Mouse (Mus musculus): ENCODE measurements around the gene Tmem209. TPM values are rescaled to one million over a fixed set of nuclear protein-coding genes. Genes with fewer than 3 reads are reported as not detected.
A peak's percentile ranks its signal among the peaks of the same experiment; 100 is the strongest.

Tmem209 gene
- polyA plus RNA-seq, 1 experiment: 33.2 TPM

DNA sequence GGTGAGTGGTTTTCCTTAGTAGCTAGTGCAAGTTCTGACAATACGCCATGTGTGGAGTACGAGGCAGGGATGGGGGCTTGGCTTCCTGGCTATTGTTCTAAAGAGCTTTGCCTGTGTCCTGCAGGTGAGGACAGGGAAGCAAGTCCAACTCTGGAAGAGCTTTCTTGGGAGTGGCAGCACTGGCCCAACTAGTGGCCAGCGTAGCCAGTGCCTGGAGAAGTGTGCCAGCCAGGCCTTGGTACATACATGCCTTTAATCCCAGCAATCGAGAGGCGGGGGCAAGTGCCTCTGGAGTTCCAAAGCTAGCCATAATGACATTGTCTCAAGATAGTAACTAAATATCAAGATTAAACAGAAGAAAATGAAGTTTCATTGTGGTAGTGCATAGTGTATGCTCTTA, 708 bp upstream of the Tmem209 start:
- no peaks in the 10 kb centered on the region for H3K4me1 ChIP-seq (ENCODE audit: control insufficient read depth, insufficient read depth, low read length)
- H3K27ac ChIP-seq (ENCODE audit: insufficient read depth, low read length): peak overlapping the region; percentile 72; the same call in 1 of the 2 replicates
- TF ChIP-seq POLR2A (IDR thresholded peaks at IDR 0.05; ENCODE audit: extremely low read depth, insufficient read depth, low read length) (no peak), CTCF (IDR thresholded peaks at IDR 0.05; ENCODE audit: extremely low read depth, insufficient read depth, low read length) (no peak)
- H3K4me3 ChIP-seq (ENCODE audit: insufficient read depth, low read length): no peak overlapping the region

- Histone ChIP-seq H3K27ac (ENCODE audit: insufficient read depth, low read length) (no peak overlapping the region), H3K4me3 (ENCODE audit: insufficient read depth, low read length) (peak overlapping the region; percentile 57), H3K4me1 (ENCODE audit: control insufficient read depth, insufficient read depth, low read length) (no peaks in the 10 kb centered on the region)
- TF ChIP-seq CTCF (IDR thresholded peaks at IDR 0.05; ENCODE audit: extremely low read depth, insufficient read depth, low read length) (no peak), POLR2A (IDR thresholded peaks at IDR 0.05; ENCODE audit: extremely low read depth, insufficient read depth, low read length) (no peak)
Observed at GRCm38 (mm10) chr6:30508824-30509223, 759 bp downstream of the Tmem209 start.

GRCm38 (mm10) chr6:30499049-30499448, 10.5 kb downstream of the Tmem209 start:
- H3K27ac ChIP-seq (ENCODE audit: insufficient read depth, low read length): no peak overlapping the region
- H3K4me1 ChIP-seq (ENCODE audit: control insufficient read depth, insufficient read depth, low read length): no peaks in the 10 kb centered on the region
- no peak overlapping the region for H3K4me3 ChIP-seq (ENCODE audit: insufficient read depth, low read length)
- TF ChIP-seq POLR2A (IDR thresholded peaks at IDR 0.05; ENCODE audit: extremely low read depth, insufficient read depth, low read length) (no peak), CTCF (IDR thresholded peaks at IDR 0.05; ENCODE audit: extremely low read depth, insufficient read depth, low read length) (no peak)

DNA sequence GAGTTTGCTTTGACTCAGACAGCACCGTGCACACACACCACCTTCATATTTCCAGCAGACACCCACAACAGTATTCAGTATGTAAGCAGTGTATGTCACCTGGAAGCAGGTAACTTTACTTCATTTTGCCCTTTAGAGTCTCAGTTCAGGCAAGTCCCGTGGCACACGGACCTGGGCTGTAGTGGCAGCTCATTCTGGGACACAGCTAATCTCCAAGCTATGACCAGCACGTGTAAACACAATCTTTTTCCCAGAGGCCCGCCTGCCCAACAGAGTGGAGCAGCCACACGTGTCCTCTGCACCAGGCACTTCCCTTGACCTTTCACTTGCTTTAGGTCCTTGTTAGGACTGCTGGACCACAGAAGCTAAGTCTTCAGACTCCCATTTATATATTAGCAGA, 23.1 kb downstream of the Tmem209 start:
- Histone ChIP-seq H3K4me1 (ENCODE audit: control insufficient read depth, insufficient read depth, low read length) (no peaks in the 10 kb centered on the region), H3K27ac (ENCODE audit: insufficient read depth, low read length) (no peak overlapping the region), H3K4me3 (ENCODE audit: insufficient read depth, low read length) (no peak overlapping the region)
- TF ChIP-seq POLR2A (IDR thresholded peaks at IDR 0.05; ENCODE audit: extremely low read depth, insufficient read depth, low read length) (no peak), CTCF (IDR thresholded peaks at IDR 0.05; ENCODE audit: extremely low read depth, insufficient read depth, low read length) (no peak)

GRCm38 (mm10) chr6:30482908-30483307, 26.7 kb downstream of the Tmem209 start:
- H3K4me3 ChIP-seq (ENCODE audit: insufficient read depth, low read length): no peak overlapping the region
- H3K4me1 ChIP-seq (ENCODE audit: control insufficient read depth, insufficient read depth, low read length): no peaks in the 10 kb centered on the region
- TF ChIP-seq POLR2A (IDR thresholded peaks at IDR 0.05; ENCODE audit: extremely low read depth, insufficient read depth, low read length) (no peak), CTCF (IDR thresholded peaks at IDR 0.05; ENCODE audit: extremely low read depth, insufficient read depth, low read length) (no peak)
- H3K27ac ChIP-seq (ENCODE audit: insufficient read depth, low read length): no peak overlapping the region

- Histone ChIP-seq H3K4me1 (ENCODE audit: control insufficient read depth, insufficient read depth, low read length) (no peaks in the 10 kb centered on the region), H3K27ac (ENCODE audit: insufficient read depth, low read length) (no peak overlapping the region), H3K4me3 (ENCODE audit: insufficient read depth, low read length) (no peak overlapping the region)
- TF ChIP-seq CTCF (IDR thresholded peaks at IDR 0.05; ENCODE audit: extremely low read depth, insufficient read depth, low read length): no peak
- no peak for TF ChIP-seq POLR2A (IDR thresholded peaks at IDR 0.05; ENCODE audit: extremely low read depth, insufficient read depth, low read length)
Observed at GRCm38 (mm10) chr6:30479418-30479817, 30.2 kb downstream of the Tmem209 start.

- H3K4me1 ChIP-seq (ENCODE audit: control insufficient read depth, insufficient read depth, low read length): no peaks in the 10 kb centered on the region
- H3K4me3 ChIP-seq (ENCODE audit: insufficient read depth, low read length): no peak overlapping the region
- H3K27ac ChIP-seq (ENCODE audit: insufficient read depth, low read length): no peak overlapping the region
- no peak for TF ChIP-seq POLR2A (IDR thresholded peaks at IDR 0.05; ENCODE audit: extremely low read depth, insufficient read depth, low read length)
- no peak for TF ChIP-seq CTCF (IDR thresholded peaks at IDR 0.05; ENCODE audit: extremely low read depth, insufficient read depth, low read length)
Observed at GRCm38 (mm10) chr6:30477784-30478183, 31.8 kb downstream of the Tmem209 start.

DNA sequence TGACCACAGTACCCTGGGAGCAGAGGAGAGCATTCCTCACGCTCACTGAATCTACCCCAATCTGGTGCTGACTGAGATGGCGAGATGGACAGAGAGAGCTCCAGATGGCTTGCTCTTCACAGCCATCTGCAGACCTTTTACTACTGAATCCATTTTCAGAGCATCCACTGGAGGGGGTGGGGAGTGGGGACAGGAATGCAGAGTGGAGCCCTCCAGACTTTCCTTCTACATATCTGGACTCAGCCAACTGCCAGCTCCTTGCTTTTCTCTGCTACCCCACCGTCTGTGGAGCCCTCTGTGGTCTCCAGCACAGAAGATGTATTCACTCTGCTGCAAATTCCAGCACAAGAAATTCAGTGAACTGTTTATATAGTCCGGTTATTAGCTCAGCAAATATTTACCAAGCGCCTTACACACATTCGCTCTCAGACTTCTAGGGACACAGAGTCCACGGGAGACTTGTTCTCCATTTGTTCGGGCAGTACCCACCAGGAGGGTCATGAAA, 32.3 kb downstream of the Tmem209 start:
- H3K4me3 ChIP-seq (ENCODE audit: insufficient read depth, low read length): no peak overlapping the region
- TF ChIP-seq CTCF (IDR thresholded peaks at IDR 0.05; ENCODE audit: extremely low read depth, insufficient read depth, low read length) (no peak), POLR2A (IDR thresholded peaks at IDR 0.05; ENCODE audit: extremely low read depth, insufficient read depth, low read length) (no peak)
- no peak overlapping the region for H3K27ac ChIP-seq (ENCODE audit: insufficient read depth, low read length)
- no peaks in the 10 kb centered on the region for H3K4me1 ChIP-seq (ENCODE audit: control insufficient read depth, insufficient read depth, low read length)

DNA sequence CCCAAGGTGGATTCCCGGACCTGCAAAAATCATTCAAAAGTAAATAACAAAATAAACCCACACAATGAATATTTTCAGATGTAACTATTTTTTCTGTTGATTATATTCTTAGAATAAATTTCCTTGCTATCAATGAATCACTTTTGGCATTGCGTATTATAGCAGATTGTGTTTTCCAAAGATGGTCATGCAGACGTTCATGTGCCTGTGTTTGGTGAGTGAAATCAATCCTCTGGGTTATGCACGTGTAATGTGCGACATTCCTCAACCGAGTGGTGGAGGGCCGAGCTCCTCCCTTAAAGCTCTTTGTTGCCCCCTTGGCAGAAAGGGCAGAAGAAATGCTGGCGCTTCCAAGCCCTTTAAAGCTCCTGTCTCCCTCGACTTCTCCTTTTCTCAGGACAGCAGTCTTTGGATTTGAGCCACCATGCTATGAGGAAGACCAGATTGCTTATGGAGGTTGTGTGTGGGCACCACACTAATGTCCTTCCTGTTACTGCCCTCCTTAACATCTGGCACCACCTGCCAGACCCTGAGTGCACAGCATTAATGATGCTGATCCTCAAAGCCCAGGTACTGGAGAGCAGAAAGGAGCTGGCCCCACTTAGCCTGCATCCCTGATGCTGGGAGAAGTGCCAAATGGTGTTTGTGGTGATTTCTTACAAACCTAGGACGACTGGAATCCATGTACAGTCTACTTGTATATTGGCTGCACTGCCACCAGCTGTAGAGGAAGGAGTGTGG, 33.4 kb downstream of the Tmem209 start:
- TF ChIP-seq CTCF (IDR thresholded peaks at IDR 0.05; ENCODE audit: extremely low read depth, insufficient read depth, low read length) (no peak), POLR2A (IDR thresholded peaks at IDR 0.05; ENCODE audit: extremely low read depth, insufficient read depth, low read length) (no peak)
- Histone ChIP-seq H3K27ac (ENCODE audit: insufficient read depth, low read length) (no peak overlapping the region), H3K4me1 (ENCODE audit: control insufficient read depth, insufficient read depth, low read length) (no peaks in the 10 kb centered on the region), H3K4me3 (ENCODE audit: insufficient read depth, low read length) (no peak overlapping the region)

DNA sequence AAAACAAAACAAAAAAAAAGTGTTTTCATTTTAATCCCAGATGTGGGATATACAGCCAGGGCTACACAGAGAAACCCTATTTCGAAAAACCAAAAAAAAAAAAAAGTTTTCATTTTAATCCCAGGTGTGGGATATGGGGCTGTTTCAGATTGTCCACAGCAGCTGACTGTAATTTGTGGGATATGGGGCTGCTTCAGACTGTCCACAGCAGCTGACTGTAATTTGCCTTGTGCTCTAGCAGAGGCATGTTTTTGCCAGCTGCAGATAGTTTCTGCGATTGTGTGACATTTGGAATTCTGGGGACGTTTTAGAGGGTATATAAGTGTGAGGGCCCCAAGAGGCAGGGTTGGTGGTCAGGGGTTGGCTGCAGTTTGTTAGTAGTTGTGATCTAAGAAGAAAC, 37.9 kb downstream of the Tmem209 start:
- Histone ChIP-seq H3K4me3 (ENCODE audit: insufficient read depth, low read length) (no peak overlapping the region), H3K27ac (ENCODE audit: insufficient read depth, low read length) (no peak overlapping the region), H3K4me1 (ENCODE audit: control insufficient read depth, insufficient read depth, low read length) (no peaks in the 10 kb centered on the region)
- no peak for TF ChIP-seq CTCF (IDR thresholded peaks at IDR 0.05; ENCODE audit: extremely low read depth, insufficient read depth, low read length)
- no peak for TF ChIP-seq POLR2A (IDR thresholded peaks at IDR 0.05; ENCODE audit: extremely low read depth, insufficient read depth, low read length)

Data from cortical plate, adult 2 months (tissue).